Mouse (Mus musculus): ENCODE measurements around the gene Adm.

DNA sequence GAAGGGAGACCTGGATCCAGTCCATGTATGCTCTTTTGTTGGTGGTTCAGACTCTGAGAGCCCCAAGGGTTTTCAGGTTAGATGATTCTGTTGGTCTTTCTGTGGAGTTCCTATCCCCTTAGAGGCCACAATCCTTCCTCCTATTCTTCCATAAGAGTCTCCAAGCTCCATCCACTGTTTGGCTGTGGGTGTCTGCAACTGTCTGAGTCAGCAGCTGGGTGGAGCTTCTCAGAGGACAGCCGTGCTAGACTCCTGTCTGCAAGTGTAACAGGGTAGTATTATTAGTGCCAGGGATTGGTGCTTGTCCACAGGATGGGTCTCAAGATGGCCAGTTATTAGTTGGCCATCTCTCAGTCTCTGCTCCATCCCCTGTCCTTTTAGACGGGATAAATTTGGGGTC lies 3.4 kb upstream of the Adm start:
- TF ChIP-seq POLR2A (IDR thresholded peaks at IDR 0.05; ENCODE audit: low read depth, low read length) (no peak), CTCF (IDR thresholded peaks at IDR 0.05; ENCODE audit: borderline replicate concordance, insufficient read depth, low read length) (no peak)
